Mouse (Mus musculus) bone marrow macrophage, adult 2 months (primary cell): ENCODE data around the gene Grifin.

Source experiments
- CTCF ChIP-seq: IDR thresholded peaks from 2 replicates; pipeline ENCODE4 v1.5.1; 2012; ENCODE audit warnings: low read depth, mild to moderate bottlenecking, low read length, moderate library complexity
- POLR2A ChIP-seq: IDR thresholded peaks from 2 replicates; pipeline ENCODE4 v1.6.1; 2012; ENCODE audit warnings: mild to moderate bottlenecking, low read depth, low read length, borderline replicate concordance

- no peak for TF ChIP-seq POLR2A
- no peak for TF ChIP-seq CTCF
Observed at GRCm38 (mm10) chr5:140601712-140602111, 36.8 kb upstream of the Grifin start.
